Mouse (Mus musculus) cerebellum, postnatal 4 days (tissue): ENCODE results near the gene Gpr1.
"Not testable (repeated sequence)": the region's sequence is repeated elsewhere in the genome, so short reads cannot be mapped to it uniquely, and the experiment has no call there.

ENCODE experiments used
- DNase-seq, 2 experiments: peaks; one replicate each; pipeline ENCODE4 v3.0.0; 2022; ENCODE audit warnings: low spot score in 2 of 2, mixed read lengths in 1 of 2

Gpr1 gene

GRCm38 (mm10) chr1:63180575-63180974 is 33.8 kb downstream of the Gpr1 start:
- DNase-seq, result not testable (repeated sequence)

- DNase-seq, result no peak
Observed at GRCm38 (mm10) chr1:63180122-63180521, 34.2 kb downstream of the Gpr1 start.

GRCm38 (mm10) chr1:63178308-63178707 is 36.0 kb downstream of the Gpr1 start:
- DNase-seq, result no peak

GRCm38 (mm10) chr1:63176604-63177421 is 37.5 kb downstream of the Gpr1 start, which contains the start of the genes Eef1b2 and Ndufs1:
Gene Eef1b2 (plus strand): TSS chr1:63176825.
Gene Ndufs1 (minus strand): TSS chr1:63176833.
- DNase-seq, result peak; percentile 95 to 97

- DNase-seq, result peak in 1 of 2 experiments; percentile 24
Observed at GRCm38 (mm10) chr1:63176259-63176603, 38.1 kb downstream of the Gpr1 start.

GRCm38 (mm10) chr1:63175853-63176252 is 38.5 kb downstream of the Gpr1 start:
- no peak for DNase-seq

GRCm38 (mm10) chr1:63168638-63169037 is 45.7 kb downstream of the Gpr1 start:
- DNase-seq, result no peak

GRCm38 (mm10) chr1:63140231-63140630 is 74.1 kb downstream of the Gpr1 start:
- no peak for DNase-seq

GRCm38 (mm10) chr1:63138586-63138985 is 75.8 kb downstream of the Gpr1 start:
- DNase-seq, result not testable (repeated sequence)

- DNase-seq, result no peak
Observed at GRCm38 (mm10) chr1:63137971-63138370, 76.4 kb downstream of the Gpr1 start.

- DNase-seq, result no peak
Observed at GRCm38 (mm10) chr1:63134530-63134929, 79.8 kb downstream of the Gpr1 start.
